Mouse (Mus musculus): ENCODE results near the gene Unc13d.

DNA sequence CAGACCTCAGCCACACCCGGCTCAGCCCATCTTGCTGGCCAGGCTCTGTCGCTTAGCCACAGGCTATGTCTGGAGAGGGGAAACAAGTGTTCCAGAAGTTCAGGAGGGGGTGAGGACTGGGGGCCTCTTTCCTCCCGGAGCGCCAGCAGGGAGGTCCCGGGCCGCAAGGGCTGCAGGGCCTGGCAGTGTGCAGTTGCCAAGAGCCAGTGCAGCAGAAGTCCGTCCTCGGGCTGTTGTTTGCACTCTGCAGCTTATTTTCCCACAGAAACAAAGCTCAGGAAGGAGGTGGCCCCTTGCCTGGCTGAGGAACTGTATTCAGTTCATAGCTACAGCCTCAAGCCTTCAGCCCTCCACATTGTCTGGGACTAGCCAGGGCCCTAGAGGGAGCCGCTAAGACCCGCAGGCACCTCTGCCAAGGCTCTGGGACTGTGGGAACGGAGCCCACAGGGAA is 24.2 kb upstream of the Unc13d start:
- TF ChIP-seq POLR2A (IDR thresholded peaks at IDR 0.05; ENCODE audit: low read depth, low read length) (no peak; the same call in 1 of the 2 replicates), CTCF (IDR thresholded peaks at IDR 0.05; ENCODE audit: extremely low read depth, insufficient read length, insufficient replicate concordance, low read depth, low read length) (no peak)
